Mouse (Mus musculus) brain, embryonic 14.5 days (tissue): Measurements from ENCODE around the gene Sucnr1. TPM values are rescaled to one million over a fixed set of nuclear protein-coding genes. Genes with fewer than 3 reads are reported as not detected.
A peak's percentile ranks its signal among the peaks of the same experiment; 100 is the strongest.

ENCODE experiments used
- DNase-seq: peaks from one replicate; pipeline ENCODE4 v3.0.0-alpha.2; 2011; ENCODE audit warnings: low read depth
- CTCF ChIP-seq: fragments of 200-500 bp; IDR thresholded peaks from 2 replicates; pipeline ENCODE4 v1.5.1; 2012; ENCODE audit warnings: inconsistent platforms, mild to moderate bottlenecking, moderate library complexity, borderline replicate concordance; ENCODE audit not compliant: insufficient read depth, insufficient read length; ENCODE audit errors: extremely low read depth
- POLR2A ChIP-seq: fragments of 200-500 bp; IDR thresholded peaks from 2 replicates; pipeline ENCODE4 v1.6.1; 2012; ENCODE audit warnings: mild to moderate bottlenecking, inconsistent platforms, borderline replicate concordance; ENCODE audit not compliant: poor library complexity, insufficient read depth, insufficient read length, severe bottlenecking; ENCODE audit errors: extremely low read depth
- polyA plus RNA-seq: library from polyadenylated mRNA; depleted of rRNA; stranded (reverse); fragments of >200 nt; gene quantifications from 2 replicates; pipeline ENCODE4 v1.2.3, GENCODE M21; 2012; rRNA removed

Gene Sucnr1
- polyA plus RNA-seq, result 0.05 TPM in 1 of 2 replicates, not detected in the other

- TF ChIP-seq POLR2A, result no peak
- TF ChIP-seq CTCF, result no peak
- peak; percentile 49 for DNase-seq
Observed at GRCm38 (mm10) chr3:60081648-60082047, at the start of gene Sucnr1. TSS of gene Sucnr1 (plus strand) at chr3:60081869.

GRCm38 (mm10) chr3:60046221-60046913 lies 35.3 kb upstream of the Sucnr1 start:
- no peak for DNase-seq
- TF ChIP-seq POLR2A (no peak), CTCF (no peak)

- no peak for TF ChIP-seq POLR2A
- no peak for TF ChIP-seq CTCF
Observed at GRCm38 (mm10) chr3:60053231-60053927, 28.3 kb upstream of the Sucnr1 start.

GRCm38 (mm10) chr3:60053931-60054330 lies 27.7 kb upstream of the Sucnr1 start:
- no peak for TF ChIP-seq CTCF
- no peak for DNase-seq

More at GRCm38 (mm10) chr3:60053231-60053927, 28.3 kb upstream of the Sucnr1 start:
- no peak for DNase-seq

- TF ChIP-seq CTCF, result peak; percentile 50; the same call in 1 of the 2 replicates
- TF ChIP-seq POLR2A, result no peak
- DNase-seq, result peak; percentile 58
Observed at GRCm38 (mm10) chr3:60056451-60056850, 25.2 kb upstream of the Sucnr1 start.

GRCm38 (mm10) chr3:60057070-60057808 lies 24.4 kb upstream of the Sucnr1 start:
- DNase-seq, result no peak

GRCm38 (mm10) chr3:60057809-60058082 lies 23.9 kb upstream of the Sucnr1 start:
- no peak for TF ChIP-seq POLR2A
- no peak for TF ChIP-seq CTCF
- no peak for DNase-seq

More at GRCm38 (mm10) chr3:60057070-60057808, 24.4 kb upstream of the Sucnr1 start:
- no peak for TF ChIP-seq POLR2A
- no peak for TF ChIP-seq CTCF

GRCm38 (mm10) chr3:60078883-60079415 lies 2.7 kb upstream of the Sucnr1 start:
- TF ChIP-seq CTCF, result no peak
- no peak for TF ChIP-seq POLR2A
- no peak for DNase-seq

- TF ChIP-seq CTCF (no peak), POLR2A (no peak)
- no peak for DNase-seq
Observed at GRCm38 (mm10) chr3:60080572-60080971, 1.1 kb upstream of the Sucnr1 start.

GRCm38 (mm10) chr3:60082746-60083145 lies 1.1 kb downstream of the Sucnr1 start:
- no peak for DNase-seq
- TF ChIP-seq POLR2A, result no peak
- TF ChIP-seq CTCF, result no peak

GRCm38 (mm10) chr3:60085729-60086128 lies 4.1 kb downstream of the Sucnr1 start:
- no peak for TF ChIP-seq POLR2A
- TF ChIP-seq CTCF, result no peak
- DNase-seq, result no peak
